Mouse (Mus musculus): ENCODE results near the gene Tmsb10.

DNA sequence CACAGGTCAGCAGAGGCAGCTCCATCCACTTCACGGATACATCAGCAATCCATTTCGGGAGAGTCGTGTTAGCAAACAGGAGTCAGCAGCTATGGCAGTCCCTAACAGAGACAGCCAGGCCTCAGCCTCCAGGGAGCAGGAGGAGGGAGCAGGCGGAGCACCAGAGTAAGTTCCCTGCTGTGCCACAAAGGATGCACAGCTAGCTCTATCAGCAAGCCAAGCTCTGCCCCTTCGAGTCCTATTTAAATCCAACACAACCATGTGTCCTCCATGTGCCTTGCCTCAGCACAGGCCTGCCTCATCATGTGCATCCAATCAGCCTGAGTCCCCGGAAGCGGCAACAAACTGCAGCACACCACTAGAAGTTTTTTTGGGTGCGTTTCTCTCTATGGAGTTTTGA is 35.2 kb downstream of the Tmsb10 start:
- TF ChIP-seq MAFK (IDR thresholded peaks at IDR 0.05; ENCODE audit: insufficient read depth, low read depth, low read length) (no peak), HCFC1 (IDR thresholded peaks at IDR 0.05; ENCODE audit: borderline replicate concordance, insufficient read depth, low read length) (no peak), ZNF384 (IDR thresholded peaks at IDR 0.05; ENCODE audit: low read depth, low read length) (no peak), ZC3H11A (IDR thresholded peaks at IDR 0.05; ENCODE audit: borderline replicate concordance, low read depth, low read length) (no peak), CHD2 (IDR thresholded peaks at IDR 0.05; ENCODE audit: low read depth, low read length) (no peak)
